Mouse (Mus musculus): ENCODE measurements around the gene Mcm5.

The Mcm5 gene

GRCm38 (mm10) chr8:75109236-75109967 is at the start of gene Mcm5:
Gene Mcm5 (plus strand): TSS chr8:75109569.
- DNase-seq: peak; percentile 98

GRCm38 (mm10) chr8:75060022-75060421 is 49.3 kb upstream of the Mcm5 start:
- DNase-seq: no peak

GRCm38 (mm10) chr8:75060815-75061214 is 48.6 kb upstream of the Mcm5 start:
- no peak for DNase-seq

GRCm38 (mm10) chr8:75063290-75063689 is 46.1 kb upstream of the Mcm5 start:
- no peak for DNase-seq

- no peak for DNase-seq
These were observed 44.6 kb upstream of the Mcm5 start for GRCm38 (mm10) chr8:75064790-75065189.

- DNase-seq: no peak
These were observed 42.1 kb upstream of the Mcm5 start for GRCm38 (mm10) chr8:75067287-75067686.

- DNase-seq: no peak
These were observed 39.1 kb upstream of the Mcm5 start for GRCm38 (mm10) chr8:75070297-75070696.

- DNase-seq: peak; percentile 79
These were observed 37.6 kb upstream of the Mcm5 start for GRCm38 (mm10) chr8:75071627-75072346.

- DNase-seq: no peak
These were observed 34.5 kb upstream of the Mcm5 start for GRCm38 (mm10) chr8:75074876-75075275.

- no peak for DNase-seq
These were observed 31.2 kb upstream of the Mcm5 start for GRCm38 (mm10) chr8:75078215-75078614.

- no peak for DNase-seq
These were observed 30.5 kb upstream of the Mcm5 start for GRCm38 (mm10) chr8:75078851-75079250.

GRCm38 (mm10) chr8:75081364-75082040 is 27.9 kb upstream of the Mcm5 start:
- DNase-seq: no peak

GRCm38 (mm10) chr8:75082181-75082805 is 27.1 kb upstream of the Mcm5 start:
- DNase-seq: no peak

- DNase-seq: peak; percentile 82
These were observed 25.5 kb upstream of the Mcm5 start for GRCm38 (mm10) chr8:75083846-75084245.

- no peak for DNase-seq
These were observed 24.8 kb upstream of the Mcm5 start for GRCm38 (mm10) chr8:75084382-75085064.

- DNase-seq: no peak
These were observed 23.4 kb upstream of the Mcm5 start for GRCm38 (mm10) chr8:75086002-75086401.

GRCm38 (mm10) chr8:75087127-75087526 is 22.2 kb upstream of the Mcm5 start:
- no peak for DNase-seq

GRCm38 (mm10) chr8:75088989-75089881 is 20.1 kb upstream of the Mcm5 start:
- peak; percentile 40 for DNase-seq

GRCm38 (mm10) chr8:75090781-75091365 is 18.5 kb upstream of the Mcm5 start:
- no peak for DNase-seq

- peak; percentile 89 for DNase-seq
These were observed 15.8 kb upstream of the Mcm5 start, which contains the start of gene Hmox1 for GRCm38 (mm10) chr8:75093399-75094156. Gene Hmox1 (plus strand): TSS chr8:75093621.

Measured in right cerebral cortex, postnatal 14 days (tissue).